Mouse (Mus musculus): ENCODE measurements around the gene Prom1. TPM values are rescaled to one million over a fixed set of nuclear protein-coding genes. Genes with fewer than 3 reads are reported as not detected.

The Prom1 gene
- polyA plus RNA-seq, 1 experiment from 2014 or later = 8.0 TPM

DNA sequence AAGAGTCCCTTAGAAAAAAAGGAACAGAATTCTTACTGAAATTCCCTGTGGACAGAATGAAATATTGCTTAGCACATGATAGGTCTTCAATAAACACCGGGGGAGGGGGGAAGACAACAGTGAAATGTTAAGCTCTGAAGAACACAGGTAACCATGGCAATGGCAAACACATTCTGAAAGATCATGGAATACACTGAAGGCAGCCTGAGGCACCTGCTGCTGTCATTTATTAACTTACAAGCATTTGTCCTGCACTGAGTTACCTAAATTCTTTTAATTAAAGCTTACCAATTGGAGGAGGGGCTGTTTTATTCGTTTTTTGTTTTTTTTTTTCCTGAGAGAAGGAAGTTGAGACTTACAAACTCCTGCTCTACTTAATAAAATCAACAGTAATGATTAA lies 7.3 kb upstream of the Prom1 start:
- H3K4me2 ChIP-seq (ENCODE audit: low read depth, low read length) = no peak overlapping the region
- H3K9ac ChIP-seq (ENCODE audit: low read length) = no peak overlapping the region
- no peak overlapping the region for H3K27ac ChIP-seq (ENCODE audit: low read length)
- H3K9me3 ChIP-seq (replicated peaks; ENCODE audit: control insufficient read depth, low read length) = no peaks in the 10 kb centered on the region
- 66% methylated on average over 2 of the region's 2 CpGs for WGBS
- H3K27me3 ChIP-seq (ENCODE audit: control insufficient read depth, insufficient read depth, low read length) = no peaks in the 10 kb centered on the region
- ATAC-seq (replicated peaks; ENCODE audit: extremely low read depth, insufficient read depth, low FRiP score) = no peak
- no peak overlapping the region for H3K4me3 ChIP-seq (ENCODE audit: low read length)
- H3K36me3 ChIP-seq (ENCODE audit: control insufficient read depth, insufficient read depth) = no peaks in the 10 kb centered on the region
- H3K4me1 ChIP-seq (ENCODE audit: control insufficient read depth, insufficient read depth, low read length) = no peaks in the 10 kb centered on the region

DNA sequence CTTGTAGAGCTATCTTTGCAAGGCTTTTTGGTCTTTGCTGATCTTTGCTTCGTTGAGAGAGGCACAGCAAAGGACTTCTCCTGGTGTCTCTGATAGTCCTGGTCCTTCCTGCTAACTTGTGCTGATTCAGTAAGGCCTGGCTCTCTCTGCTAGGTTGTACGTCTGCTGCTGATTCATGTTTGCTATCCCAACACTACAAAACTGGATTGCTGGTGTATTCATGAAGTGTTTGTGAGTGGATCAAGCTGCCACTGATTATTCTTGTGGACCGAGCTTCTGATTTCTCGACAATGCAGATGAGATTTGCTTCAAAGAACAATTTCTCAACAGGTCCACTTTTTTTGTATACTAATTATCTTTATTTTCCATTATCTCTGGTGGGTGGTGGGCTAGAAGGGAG lies 6.3 kb upstream of the Prom1 start:
- no peak overlapping the region for H3K4me3 ChIP-seq (ENCODE audit: low read length)
- H3K27me3 ChIP-seq (ENCODE audit: control insufficient read depth, insufficient read depth, low read length) = peaks cover 1% of the 10 kb centered on the region
- H3K4me2 ChIP-seq (ENCODE audit: low read depth, low read length) = no peak overlapping the region
- no peaks in the 10 kb centered on the region for H3K36me3 ChIP-seq (ENCODE audit: control insufficient read depth, insufficient read depth)
- WGBS = 75% methylated on average over 4 of the region's 4 CpGs
- no peak overlapping the region for H3K9ac ChIP-seq (ENCODE audit: low read length)
- no peak for ATAC-seq (replicated peaks; ENCODE audit: extremely low read depth, insufficient read depth, low FRiP score)
- H3K9me3 ChIP-seq (replicated peaks; ENCODE audit: control insufficient read depth, low read length) = no peaks in the 10 kb centered on the region
- H3K4me1 ChIP-seq (ENCODE audit: control insufficient read depth, insufficient read depth, low read length) = no peaks in the 10 kb centered on the region
- H3K27ac ChIP-seq (ENCODE audit: low read length) = no peak overlapping the region

DNA sequence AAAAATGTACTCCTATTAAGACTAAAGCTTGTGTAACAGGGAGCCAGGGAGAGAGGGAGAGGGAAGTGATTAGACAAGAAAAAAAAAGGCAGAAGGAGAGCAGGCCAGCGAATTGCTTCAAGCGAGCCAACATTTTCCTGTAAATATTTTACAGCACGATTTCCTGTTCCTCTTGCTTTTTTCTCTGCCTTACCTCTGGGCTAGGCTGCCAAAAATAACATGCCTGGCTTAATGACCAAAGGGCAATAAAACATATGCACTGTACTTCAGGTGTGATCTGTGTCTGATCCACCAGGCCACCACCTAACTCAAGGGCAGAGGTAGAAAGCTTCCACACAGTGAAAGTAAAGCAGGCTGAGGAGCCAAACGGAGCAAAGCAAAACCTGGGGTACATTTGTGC lies 3.4 kb upstream of the Prom1 start:
- WGBS = 44% methylated on average over 4 of the region's 4 CpGs
- H3K4me2 ChIP-seq (ENCODE audit: low read depth, low read length) = no peak overlapping the region

DNA sequence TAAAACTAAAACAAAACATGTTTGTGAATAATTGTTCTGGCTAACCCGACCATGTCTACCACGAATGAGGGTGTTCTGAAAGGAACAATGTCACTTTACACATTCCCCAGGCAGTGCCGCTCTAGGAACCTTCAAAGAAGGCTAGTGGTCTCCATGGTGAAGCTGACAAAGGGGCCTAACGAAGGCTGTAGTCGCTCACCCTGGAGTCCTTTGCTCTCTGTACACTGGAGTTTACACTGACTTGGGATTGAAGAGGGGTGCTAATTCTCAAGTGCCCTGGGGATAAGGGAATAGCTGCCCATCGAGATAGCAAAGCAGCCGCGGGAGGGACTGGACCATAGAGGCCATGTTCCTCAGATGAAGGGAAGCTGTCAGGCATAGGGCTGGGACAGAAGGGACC lies 2.9 kb upstream of the Prom1 start:
- Histone ChIP-seq H3K4me1 (ENCODE audit: control insufficient read depth, insufficient read depth, low read length) (no peaks in the 10 kb centered on the region), H3K36me3 (ENCODE audit: control insufficient read depth, insufficient read depth) (no peaks in the 10 kb centered on the region), H3K4me3 (ENCODE audit: low read length) (no peak overlapping the region), H3K4me2 (ENCODE audit: low read depth, low read length) (no peak overlapping the region), H3K27me3 (ENCODE audit: control insufficient read depth, insufficient read depth, low read length) (peaks cover 21% of the 10 kb centered on the region), H3K9ac (ENCODE audit: low read length) (no peak overlapping the region), H3K9me3 (replicated peaks; ENCODE audit: control insufficient read depth, low read length) (no peaks in the 10 kb centered on the region), H3K27ac (ENCODE audit: low read length) (no peak overlapping the region)
- WGBS = 57% methylated on average over 8 of the region's 8 CpGs
- no peak for ATAC-seq (replicated peaks; ENCODE audit: extremely low read depth, insufficient read depth, low FRiP score)

More for the DNA sequence above, 3.4 kb upstream of the Prom1 start:
- no peaks in the 10 kb centered on the region for H3K36me3 ChIP-seq (ENCODE audit: control insufficient read depth, insufficient read depth)
- H3K9ac ChIP-seq (ENCODE audit: low read length) = no peak overlapping the region
- H3K27ac ChIP-seq (ENCODE audit: low read length) = no peak overlapping the region
- H3K9me3 ChIP-seq (replicated peaks; ENCODE audit: control insufficient read depth, low read length) = no peaks in the 10 kb centered on the region
- H3K4me1 ChIP-seq (ENCODE audit: control insufficient read depth, insufficient read depth, low read length) = no peaks in the 10 kb centered on the region
- H3K4me3 ChIP-seq (ENCODE audit: low read length) = no peak overlapping the region
- H3K27me3 ChIP-seq (ENCODE audit: control insufficient read depth, insufficient read depth, low read length) = peaks cover 21% of the 10 kb centered on the region
- ATAC-seq (replicated peaks; ENCODE audit: extremely low read depth, insufficient read depth, low FRiP score) = no peak

DNA sequence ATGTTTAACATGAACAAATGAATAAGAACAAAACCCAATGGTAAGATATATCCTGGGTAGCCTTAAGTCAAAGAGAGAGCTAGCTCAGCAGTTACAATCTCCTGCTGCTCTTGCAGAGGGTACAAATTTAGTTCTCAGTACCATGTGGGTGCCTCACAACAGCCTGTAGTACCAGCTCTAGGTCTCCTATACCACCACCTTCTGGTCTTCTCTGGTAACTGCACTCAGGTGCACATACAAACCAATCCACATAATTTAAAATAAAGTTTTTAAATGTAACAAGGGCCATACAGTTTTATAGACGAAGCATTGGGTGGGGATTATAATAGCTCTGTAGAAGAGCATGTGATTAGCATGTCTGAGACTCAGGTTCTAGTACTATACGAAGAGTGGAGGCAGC lies 2.3 kb upstream of the Prom1 start:
- no peak overlapping the region for H3K27ac ChIP-seq (ENCODE audit: low read length)
- ATAC-seq (replicated peaks; ENCODE audit: extremely low read depth, insufficient read depth, low FRiP score) = no peak
- no peak overlapping the region for H3K4me2 ChIP-seq (ENCODE audit: low read depth, low read length)
- no peaks in the 10 kb centered on the region for H3K36me3 ChIP-seq (ENCODE audit: control insufficient read depth, insufficient read depth)
- H3K4me1 ChIP-seq (ENCODE audit: control insufficient read depth, insufficient read depth, low read length) = no peaks in the 10 kb centered on the region
- H3K27me3 ChIP-seq (ENCODE audit: control insufficient read depth, insufficient read depth, low read length) = peaks cover 23% of the 10 kb centered on the region
- H3K9me3 ChIP-seq (replicated peaks; ENCODE audit: control insufficient read depth, low read length) = no peaks in the 10 kb centered on the region
- WGBS = 87% methylated on average over 2 of the region's 2 CpGs
- H3K9ac ChIP-seq (ENCODE audit: low read length) = no peak overlapping the region
- no peak overlapping the region for H3K4me3 ChIP-seq (ENCODE audit: low read length)

DNA sequence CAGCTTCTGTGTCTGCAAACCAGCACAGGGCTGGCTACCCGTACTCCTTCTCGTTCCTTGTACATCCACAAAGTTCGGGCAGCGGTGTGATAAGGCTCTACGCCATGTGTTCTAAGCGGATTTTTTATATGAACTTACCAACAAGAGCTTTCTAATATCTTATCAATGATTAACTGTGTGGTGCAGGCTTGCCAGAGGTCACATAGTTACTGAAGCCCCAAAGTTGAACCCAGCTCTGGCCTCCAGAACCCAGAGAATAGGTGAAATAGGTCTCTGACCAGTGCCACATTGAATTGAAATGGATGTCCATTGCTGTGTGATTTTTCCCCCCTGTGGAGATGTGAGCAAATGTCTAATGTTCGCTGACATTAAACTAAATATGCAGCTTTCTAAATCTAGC lies 1.3 kb upstream of the Prom1 start:
- WGBS = 82% methylated on average over 7 of the region's 7 CpGs
- ATAC-seq (replicated peaks; ENCODE audit: extremely low read depth, insufficient read depth, low FRiP score) = no peak

DNA sequence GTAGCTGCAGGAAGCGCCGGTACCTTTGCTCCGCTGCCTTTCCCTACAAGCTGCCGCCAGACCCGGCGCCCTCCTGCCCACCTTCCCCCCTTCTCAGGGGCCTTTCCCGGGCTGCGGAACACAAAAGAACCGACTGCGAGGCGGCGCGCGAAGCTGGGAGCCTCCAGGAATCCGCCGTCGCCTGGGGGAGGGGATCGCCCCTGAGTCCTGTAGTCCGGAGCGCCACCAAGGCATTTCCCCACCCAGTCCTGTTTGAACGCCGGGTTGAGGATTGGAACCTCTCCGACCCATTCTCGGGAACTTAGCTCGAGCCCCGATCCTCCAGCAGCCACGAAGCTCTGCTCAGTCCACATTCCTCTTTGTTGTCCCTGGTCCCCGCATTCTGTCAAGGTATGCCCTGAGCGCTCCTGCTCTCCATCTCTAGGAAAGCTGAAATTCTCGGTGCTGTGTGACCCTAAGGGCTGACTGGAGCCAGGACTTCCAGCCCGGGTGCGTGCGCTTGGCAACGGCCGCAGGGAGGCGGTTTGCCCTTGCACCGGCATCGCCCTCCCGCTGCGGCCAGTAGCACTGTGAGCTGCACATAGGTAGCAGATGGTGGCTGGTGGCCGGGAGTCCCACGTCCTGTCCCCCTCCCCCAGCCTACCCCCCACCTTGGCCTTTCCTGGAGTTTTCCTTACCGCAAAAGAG lies 1.1 kb downstream of the Prom1 start:
- Histone ChIP-seq H3K4me3 (ENCODE audit: low read length) (peak overlapping the region; percentile 70), H3K4me1 (ENCODE audit: control insufficient read depth, insufficient read depth, low read length) (no peaks in the 10 kb centered on the region), H3K27ac (ENCODE audit: low read length) (peak overlapping the region; percentile 19; the same call in 1 of the 2 replicates), H3K27me3 (ENCODE audit: control insufficient read depth, insufficient read depth, low read length) (peaks cover 23% of the 10 kb centered on the region), H3K9ac (ENCODE audit: low read length) (peak overlapping the region; percentile 82), H3K4me2 (ENCODE audit: low read depth, low read length) (peak overlapping the region; percentile 99), H3K9me3 (replicated peaks; ENCODE audit: control insufficient read depth, low read length) (no peaks in the 10 kb centered on the region), H3K36me3 (ENCODE audit: control insufficient read depth, insufficient read depth) (no peaks in the 10 kb centered on the region)
- WGBS = under 1% methylated on average over 43 of the region's 43 CpGs
- ATAC-seq (replicated peaks; ENCODE audit: extremely low read depth, insufficient read depth, low FRiP score) = peak; percentile 45

More for the DNA sequence above, 1.3 kb upstream of the Prom1 start:
- no peak overlapping the region for H3K9ac ChIP-seq (ENCODE audit: low read length)
- no peaks in the 10 kb centered on the region for H3K4me1 ChIP-seq (ENCODE audit: control insufficient read depth, insufficient read depth, low read length)
- H3K27ac ChIP-seq (ENCODE audit: low read length) = no peak overlapping the region
- no peak overlapping the region for H3K4me2 ChIP-seq (ENCODE audit: low read depth, low read length)
- H3K27me3 ChIP-seq (ENCODE audit: control insufficient read depth, insufficient read depth, low read length) = peaks cover 23% of the 10 kb centered on the region
- no peak overlapping the region for H3K4me3 ChIP-seq (ENCODE audit: low read length)
- H3K36me3 ChIP-seq (ENCODE audit: control insufficient read depth, insufficient read depth) = no peaks in the 10 kb centered on the region
- H3K9me3 ChIP-seq (replicated peaks; ENCODE audit: control insufficient read depth, low read length) = no peaks in the 10 kb centered on the region

DNA sequence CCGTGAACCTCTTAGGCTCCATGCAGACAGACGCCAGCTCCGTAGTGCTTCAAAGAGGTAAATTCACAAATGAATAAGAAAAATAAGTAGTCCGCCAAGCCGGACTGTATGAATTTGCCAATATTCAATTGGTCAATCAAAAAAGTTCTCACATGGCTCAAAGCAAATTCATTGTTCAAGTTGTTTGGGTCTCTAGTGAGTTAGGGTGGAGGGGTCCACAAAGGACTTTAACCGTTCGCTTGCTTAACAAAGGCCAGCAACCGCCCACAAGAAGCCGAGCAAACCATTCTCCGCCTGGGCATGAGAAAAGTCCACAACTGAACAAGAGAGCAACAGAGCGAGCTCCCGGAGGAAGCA lies 1.7 kb downstream of the Prom1 start:
- peak overlapping the region; percentile 70 for H3K4me3 ChIP-seq (ENCODE audit: low read length)
- no peak for ATAC-seq (replicated peaks; ENCODE audit: extremely low read depth, insufficient read depth, low FRiP score)
- H3K9ac ChIP-seq (ENCODE audit: low read length) = peak overlapping the region; percentile 82
- peak overlapping the region; percentile 19; the same call in 1 of the 2 replicates for H3K27ac ChIP-seq (ENCODE audit: low read length)
- peaks cover 23% of the 10 kb centered on the region for H3K27me3 ChIP-seq (ENCODE audit: control insufficient read depth, insufficient read depth, low read length)
- H3K4me1 ChIP-seq (ENCODE audit: control insufficient read depth, insufficient read depth, low read length) = no peaks in the 10 kb centered on the region
- peak overlapping the region; percentile 99 for H3K4me2 ChIP-seq (ENCODE audit: low read depth, low read length)
- 8% methylated on average over 12 of the region's 12 CpGs for WGBS
- no peaks in the 10 kb centered on the region for H3K9me3 ChIP-seq (replicated peaks; ENCODE audit: control insufficient read depth, low read length)
- no peaks in the 10 kb centered on the region for H3K36me3 ChIP-seq (ENCODE audit: control insufficient read depth, insufficient read depth)

DNA sequence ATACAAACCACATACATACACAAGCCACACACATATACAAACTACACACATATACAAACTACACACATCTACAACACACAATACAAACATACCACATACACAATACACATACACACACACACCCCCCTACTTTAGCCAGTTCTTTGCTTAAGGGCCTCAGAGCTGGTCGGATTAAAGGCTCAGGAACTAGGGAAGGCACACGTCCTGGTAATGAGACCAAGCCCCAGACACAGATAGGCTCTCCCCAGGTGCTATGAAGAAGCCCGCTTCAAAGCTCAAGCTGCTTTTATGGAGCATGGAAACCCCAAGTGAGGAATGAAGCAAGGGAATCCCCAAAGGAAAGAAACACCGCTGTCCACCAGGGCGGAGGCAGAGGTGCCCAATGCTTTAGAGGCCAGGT lies 4.8 kb downstream of the Prom1 start:
- Histone ChIP-seq H3K9me3 (replicated peaks; ENCODE audit: control insufficient read depth, low read length) (no peaks in the 10 kb centered on the region), H3K4me2 (ENCODE audit: low read depth, low read length) (no peak overlapping the region), H3K4me1 (ENCODE audit: control insufficient read depth, insufficient read depth, low read length) (no peaks in the 10 kb centered on the region), H3K9ac (ENCODE audit: low read length) (no peak overlapping the region), H3K4me3 (ENCODE audit: low read length) (no peak overlapping the region), H3K27me3 (ENCODE audit: control insufficient read depth, insufficient read depth, low read length) (peaks cover 10% of the 10 kb centered on the region), H3K27ac (ENCODE audit: low read length) (no peak overlapping the region), H3K36me3 (ENCODE audit: control insufficient read depth, insufficient read depth) (no peaks in the 10 kb centered on the region)
- no peak for ATAC-seq (replicated peaks; ENCODE audit: extremely low read depth, insufficient read depth, low FRiP score)
- WGBS = 82% methylated on average over 5 of the region's 5 CpGs
